Mouse (Mus musculus): ENCODE measurements at regions not wholly inside any gene's neighbourhood (a gene's known extent, or its start where the extent isn't known, plus 50 kb on each side); places are given as distances from the start of the nearest gene placed in this dataset.

- DNase-seq: no peak
Measured at GRCm38 (mm10) chr1:42351884-42352283, 343.7 kb upstream of the Pou3f3 start.

GRCm38 (mm10) chr1:42352389-42352788, 343.2 kb upstream of the Pou3f3 start:
- DNase-seq: no peak

- no peak for DNase-seq
Measured at GRCm38 (mm10) chr1:42353096-42353495, 342.5 kb upstream of the Pou3f3 start.

GRCm38 (mm10) chr1:42354020-42354419, 341.5 kb upstream of the Pou3f3 start:
- no peak for DNase-seq

- no peak for DNase-seq
Measured at GRCm38 (mm10) chr1:42362438-42362837, 333.1 kb upstream of the Pou3f3 start.

- no peak for DNase-seq
Measured at GRCm38 (mm10) chr1:42365648-42366324, 329.8 kb upstream of the Pou3f3 start.

GRCm38 (mm10) chr1:42387919-42388684, 307.5 kb upstream of the Pou3f3 start:
- DNase-seq: no peak

- DNase-seq: no peak
Measured at GRCm38 (mm10) chr1:42388740-42389139, 306.8 kb upstream of the Pou3f3 start.

- no peak for DNase-seq
Measured at GRCm38 (mm10) chr1:42395651-42396260, 299.8 kb upstream of the Pou3f3 start.

GRCm38 (mm10) chr1:42398461-42399154, 297.0 kb upstream of the Pou3f3 start:
- no peak for DNase-seq

- DNase-seq: no peak
Measured at GRCm38 (mm10) chr1:42415817-42416538, 279.6 kb upstream of the Pou3f3 start.

GRCm38 (mm10) chr1:42416539-42417218, 278.9 kb upstream of the Pou3f3 start:
- DNase-seq: no peak

GRCm38 (mm10) chr1:42417815-42418214, 277.8 kb upstream of the Pou3f3 start:
- DNase-seq: no peak

GRCm38 (mm10) chr1:42418233-42418632, 277.3 kb upstream of the Pou3f3 start:
- no peak for DNase-seq

- no peak for DNase-seq
Measured at GRCm38 (mm10) chr1:42436366-42436998, 259.1 kb upstream of the Pou3f3 start.

- DNase-seq: peak; percentile 89
Measured at GRCm38 (mm10) chr1:42468365-42468764, 227.2 kb upstream of the Pou3f3 start.

GRCm38 (mm10) chr1:42471846-42472494, 223.6 kb upstream of the Pou3f3 start:
- DNase-seq: no peak

- no peak for DNase-seq
Measured at GRCm38 (mm10) chr1:42472495-42473230, 222.9 kb upstream of the Pou3f3 start.

- DNase-seq: no peak
Measured at GRCm38 (mm10) chr1:42474197-42474596, 221.4 kb upstream of the Pou3f3 start.

GRCm38 (mm10) chr1:42474831-42475230, 220.7 kb upstream of the Pou3f3 start:
- no peak for DNase-seq

Measured in kidney, adult 9 months (tissue).